Mouse (Mus musculus): ENCODE measurements around the gene Gm28998. TPM values are rescaled to one million over a fixed set of nuclear protein-coding genes. Genes with fewer than 3 reads are reported as not detected.
"Not testable (repeated sequence)": the region's sequence is repeated elsewhere in the genome, so short reads cannot be mapped to it uniquely, and the experiment has no call there.

The Gm28998 gene
- polyA plus RNA-seq (2012; rRNA removed): not detected in 2 replicates

DNA sequence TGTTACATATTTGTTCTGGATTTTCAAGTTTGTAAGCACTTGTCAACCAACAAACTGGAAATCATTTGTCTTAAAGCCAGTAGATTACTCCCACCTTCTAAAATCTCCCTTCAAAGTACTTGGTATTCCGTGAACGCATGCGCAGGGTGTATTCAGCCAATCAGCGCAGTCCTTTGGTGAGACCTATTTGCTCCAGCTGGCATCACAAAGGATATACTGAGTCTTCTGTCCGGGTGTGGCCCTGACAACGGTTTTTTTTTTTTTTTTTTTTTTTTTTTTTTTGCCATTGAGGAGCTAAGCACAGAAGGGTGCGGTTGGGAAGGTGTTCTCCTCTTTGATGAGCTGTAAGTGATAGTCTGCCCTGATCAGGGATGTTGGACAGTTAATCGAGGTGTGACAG, at the start of gene Gm28998:
TSS of gene Gm28998 (plus strand) at position 301 of the 400 bp plus-strand sequence.
- H3K36me3 ChIP-seq (ENCODE audit: control insufficient read depth, insufficient read depth, low read length); H3K27me3 ChIP-seq (ENCODE audit: control insufficient read depth, insufficient read depth, low read length); H3K4me1 ChIP-seq (replicated peaks; ENCODE audit: control insufficient read depth, insufficient read depth, low read length); H3K4me3 ChIP-seq (ENCODE audit: control insufficient read depth, insufficient read depth, low read length); DNase-seq; H3K27ac ChIP-seq (ENCODE audit: control insufficient read depth, insufficient read depth, low read length): not testable (repeated sequence)
- WGBS: no CpG with 5 or more reads among the region's 8 CpGs

Other genes with a start within 250 kb of the Gm28998 start
- not detected in 2 replicates for gene Gm21244, start 84.5 kb upstream of the Gm28998 start, polyA plus RNA-seq (2012; rRNA removed)
- not detected in 2 replicates for gene Gm21788, start 151.2 kb downstream of the Gm28998 start, polyA plus RNA-seq (2012; rRNA removed)

Measured in thymus, adult 2 months (tissue).